Comparison of ENCODE assay signal across 8 mouse cellular contexts in the genomic region with DNA sequence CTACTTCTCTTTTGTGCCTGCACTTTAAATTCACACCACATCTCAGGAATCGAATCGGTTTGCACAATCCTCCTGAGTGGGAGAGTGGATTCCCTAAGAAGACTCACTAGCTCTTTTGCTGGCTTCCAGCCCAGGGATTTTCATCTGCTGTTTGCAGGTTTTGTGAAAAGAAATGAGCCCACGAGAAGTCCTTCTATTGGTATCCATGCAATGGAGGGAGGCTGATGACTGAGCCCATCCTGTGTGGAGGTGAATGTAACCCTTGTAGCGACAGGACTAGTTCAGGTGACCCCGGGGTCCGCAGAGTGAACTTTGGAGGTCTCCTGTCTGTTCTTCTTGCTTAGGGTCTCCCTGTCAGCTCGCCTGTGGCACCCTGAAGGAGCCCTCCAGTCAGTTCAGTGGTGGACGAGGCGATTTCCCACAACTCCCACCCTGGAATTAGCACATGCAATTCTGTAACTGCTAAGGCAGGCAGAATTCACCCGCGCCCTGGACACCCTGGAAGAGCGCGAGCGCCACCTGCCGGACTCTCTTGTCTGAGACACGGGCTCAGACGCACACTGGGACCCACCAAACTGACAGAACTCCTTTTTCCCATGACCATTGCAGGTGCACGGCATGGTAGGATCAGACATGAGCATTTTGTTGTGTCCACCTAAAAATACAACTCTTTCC.
DNase-seq lines count a peak whose midpoint lies in the region; ATAC-seq lines count a peak whose summit lies in the region.
"Had no signal": no experiment of that assay in that cellular context is flagged by ENCODE, and none has a peak within 500 bp of the region (broad histone marks: within the 10 kb centered on the region; RNA-seq: fewer than 3 reads in every experiment).

No protein-coding gene starts in this region.

- no peak overlapping the region for H3K27ac ChIP-seq in hindbrain, embryonic 16.5 days (ENCODE audit: low read depth, low read length)

- H3K4me2 ChIP-seq in hindbrain, embryonic 16.5 days (ENCODE audit: low read length) = no peak overlapping the region

- H3K36me3 ChIP-seq in hindbrain, embryonic 16.5 days (ENCODE audit: control insufficient read depth, insufficient read depth, low read length) = no peaks in the 10 kb centered on the region

- no peaks in the 10 kb centered on the region for H3K4me1 ChIP-seq in hindbrain, embryonic 16.5 days (ENCODE audit: control insufficient read depth, insufficient read depth, low read depth, low read length)
- H3K4me1 ChIP-seq: megakaryocyte, embryonic 14.5 days had no signal

- peak; percentile 70 for DNase-seq in Muller cell, postnatal 12 days (ENCODE audit: inconsistent ontology term)
- peak; percentile 15 for DNase-seq in c-Kit-positive CD71-positive TER-119-positive erythroid progenitor cells, embryonic 14.5 days (ENCODE audit: low spot score)
- peak; percentile 53 to 54 for DNase-seq in layer of hippocampus, postnatal 36 days
- DNase-seq in right cerebral cortex, postnatal 4 days = peak; percentile 88

- ATAC-seq in frontal cortex, adult (ENCODE audit: low TSS enrichment) = peak; percentile 92
- ATAC-seq in hindbrain, embryonic 16.5 days = peak; percentile 90
- ATAC-seq in megakaryocyte, adult 5-6 weeks (ENCODE audit: poor library complexity, severe bottlenecking) = peak; percentile 45; the same call in 1 of the 2 replicates

- WGBS in hindbrain, embryonic 16.5 days = 29% methylated on average over 18 of the region's 18 CpGs

- no peaks in the 10 kb centered on the region for H3K9me3 ChIP-seq in hindbrain, embryonic 16.5 days (ENCODE audit: control insufficient read depth, low read length)

- no peak overlapping the region for H3K9ac ChIP-seq in hindbrain, embryonic 16.5 days (ENCODE audit: low read depth, low read length)

- H3K27me3 ChIP-seq in hindbrain, embryonic 16.5 days (replicated peaks; ENCODE audit: control insufficient read depth, insufficient read depth, low read length) = no peaks in the 10 kb centered on the region
- H3K27me3 ChIP-seq: megakaryocyte, embryonic 14.5 days had no signal

- no peak overlapping the region for H3K4me3 ChIP-seq in hindbrain, embryonic 16.5 days (ENCODE audit: low read length)
- H3K4me3 ChIP-seq: megakaryocyte, embryonic 14.5 days had no signal

Comparison
In these comparisons a context has a peak if more than half of its experiments do, and no peak if none do; other contexts are left out.
1. DNase-seq: peak in every context shown above with its lines; median percentile 88 in right cerebral cortex, postnatal 4 days; 70 in Muller cell, postnatal 12 days; 54 in layer of hippocampus, postnatal 36 days; 15 in c-Kit-positive CD71-positive TER-119-positive erythroid progenitor cells, embryonic 14.5 days.